Mouse (Mus musculus): ENCODE data around the gene Mgmt. TPM values are rescaled to one million over a fixed set of nuclear protein-coding genes. Genes with fewer than 3 reads are reported as not detected.

Gene Mgmt
- polyA plus RNA-seq, 1 experiment from 2014 or later: 3.0 TPM

DNA sequence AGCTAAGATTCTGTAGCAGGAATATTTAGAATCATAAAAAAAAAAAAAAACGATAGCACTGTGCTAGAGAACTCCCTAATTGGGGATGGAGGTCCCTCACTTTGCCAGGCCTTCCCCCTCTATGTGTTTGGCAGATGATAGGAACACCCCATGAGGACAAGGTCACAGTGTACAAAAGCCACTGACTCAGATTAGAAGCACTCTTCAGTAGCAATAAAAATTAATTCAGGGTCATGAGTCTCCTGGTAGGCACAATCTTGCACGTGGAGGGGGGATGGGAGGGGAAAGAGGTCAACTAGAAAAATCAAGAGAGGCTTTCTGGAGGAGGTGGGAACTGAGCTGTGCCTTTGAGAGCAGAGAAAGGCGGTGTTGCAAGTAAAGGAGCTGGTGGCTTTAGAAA, 247.0 kb downstream of the Mgmt start:
- Histone ChIP-seq H3K27me3 (ENCODE audit: control insufficient read depth, insufficient read depth, low read length) (no peaks in the 10 kb centered on the region), H3K9me3 (ENCODE audit: control insufficient read depth, low read length) (no peaks in the 10 kb centered on the region), H3K36me3 (ENCODE audit: control insufficient read depth, insufficient read depth, low read length) (no peaks in the 10 kb centered on the region), H3K9ac (ENCODE audit: low read length) (no peak overlapping the region), H3K4me1 (ENCODE audit: control insufficient read depth, insufficient read depth, low read length) (no peaks in the 10 kb centered on the region; the same call in 1 of the 2 replicates), H3K4me2 (no peak overlapping the region), H3K4me3 (ENCODE audit: low read depth, low read length) (no peak overlapping the region), H3K27ac (ENCODE audit: low read depth, low read length) (no peak overlapping the region)
- DNase-seq (ENCODE audit: low spot score, missing footprints) (no peak), ATAC-seq (ENCODE audit: low FRiP score) (no peak)
- 45% methylated on average over 3 of the region's 3 CpGs for WGBS

DNA sequence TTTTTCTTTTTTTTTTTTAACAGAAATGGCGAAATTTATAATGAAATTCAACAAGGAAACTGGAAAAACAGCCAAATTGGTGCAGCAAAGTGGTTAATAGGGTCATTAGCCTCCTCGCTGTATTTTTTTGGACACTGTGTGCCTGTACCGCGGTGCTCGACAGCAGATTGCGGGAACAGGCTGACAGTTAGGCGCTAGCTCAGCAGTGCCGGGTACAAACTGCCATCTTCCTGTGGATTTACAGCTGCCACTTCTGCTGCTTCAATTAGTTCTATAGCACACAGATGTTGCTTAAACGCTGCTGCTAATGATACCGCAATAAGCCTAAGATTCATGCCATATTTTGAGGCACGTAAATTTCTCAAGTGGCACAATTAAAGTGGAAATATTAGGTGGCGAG, 252.7 kb downstream of the Mgmt start:
- DNase-seq (ENCODE audit: low spot score, missing footprints): no peak
- no peak overlapping the region for H3K4me3 ChIP-seq (ENCODE audit: low read depth, low read length)
- H3K9ac ChIP-seq (ENCODE audit: low read length): no peak overlapping the region
- no peak overlapping the region for H3K4me2 ChIP-seq
- H3K36me3 ChIP-seq (ENCODE audit: control insufficient read depth, insufficient read depth, low read length): no peaks in the 10 kb centered on the region
- H3K4me1 ChIP-seq (ENCODE audit: control insufficient read depth, insufficient read depth, low read length): no peaks in the 10 kb centered on the region
- H3K27ac ChIP-seq (ENCODE audit: low read depth, low read length): no peak overlapping the region
- no peaks in the 10 kb centered on the region for H3K9me3 ChIP-seq (ENCODE audit: control insufficient read depth, low read length)
- ATAC-seq (ENCODE audit: low FRiP score): no peak
- 89% methylated on average over 12 of the region's 12 CpGs for WGBS
- no peaks in the 10 kb centered on the region for H3K27me3 ChIP-seq (ENCODE audit: control insufficient read depth, insufficient read depth, low read length)

DNA sequence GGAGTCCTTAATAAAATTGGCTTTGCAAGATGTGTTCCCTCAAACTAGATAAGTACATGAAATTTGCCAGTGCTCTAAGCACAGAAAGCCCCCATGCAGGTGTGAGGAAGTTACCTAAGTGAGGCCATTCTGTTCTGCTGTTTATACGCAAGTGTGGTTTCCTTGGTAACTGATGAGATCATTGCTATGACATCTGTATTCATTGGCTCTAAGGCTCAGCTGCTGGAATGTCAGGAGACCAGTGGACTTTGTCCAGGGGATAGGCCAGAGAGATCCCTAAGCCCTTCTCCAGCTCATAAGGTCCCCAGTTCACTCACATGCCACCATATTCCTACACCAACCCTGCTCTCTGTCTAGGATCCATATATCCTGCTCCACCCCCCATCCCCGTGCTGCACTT, 257.4 kb downstream of the Mgmt start:
- ATAC-seq (ENCODE audit: low FRiP score) (no peak), DNase-seq (ENCODE audit: low spot score, missing footprints) (no peak)
- Histone ChIP-seq H3K9me3 (ENCODE audit: control insufficient read depth, low read length) (no peaks in the 10 kb centered on the region), H3K27me3 (ENCODE audit: control insufficient read depth, insufficient read depth, low read length) (no peaks in the 10 kb centered on the region), H3K4me3 (ENCODE audit: low read depth, low read length) (no peak overlapping the region), H3K4me2 (no peak overlapping the region), H3K4me1 (ENCODE audit: control insufficient read depth, insufficient read depth, low read length) (no peaks in the 10 kb centered on the region), H3K36me3 (ENCODE audit: control insufficient read depth, insufficient read depth, low read length) (no peaks in the 10 kb centered on the region), H3K9ac (ENCODE audit: low read length) (no peak overlapping the region), H3K27ac (ENCODE audit: low read depth, low read length) (no peak overlapping the region)
- WGBS: 86% methylated on average over 2 of the region's 2 CpGs

DNA sequence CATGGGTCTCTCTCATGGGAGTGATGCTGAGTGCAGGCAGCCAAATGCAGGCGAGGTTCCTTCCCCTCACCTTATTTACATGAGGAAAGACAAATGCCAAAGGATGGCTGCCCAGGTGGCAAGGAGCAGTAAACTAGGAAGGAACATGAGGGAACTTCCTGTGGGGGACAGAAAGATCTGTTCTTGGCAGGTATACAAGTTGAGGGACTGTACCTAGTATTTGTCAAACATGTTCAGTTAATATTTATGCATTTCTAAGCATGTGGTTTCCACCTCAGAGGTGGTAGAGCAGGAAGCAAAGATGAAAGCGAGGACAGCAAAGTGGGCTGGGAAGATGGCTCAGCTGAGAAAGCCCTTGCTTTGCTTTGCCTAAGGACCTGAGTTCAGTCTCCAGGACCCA, 260.2 kb downstream of the Mgmt start:
- H3K4me1 ChIP-seq (ENCODE audit: control insufficient read depth, insufficient read depth, low read length): no peaks in the 10 kb centered on the region
- H3K9ac ChIP-seq (ENCODE audit: low read length): no peak overlapping the region
- no peak for ATAC-seq (ENCODE audit: low FRiP score)
- no peak for DNase-seq (ENCODE audit: low spot score, missing footprints)
- no peak overlapping the region for H3K27ac ChIP-seq (ENCODE audit: low read depth, low read length)
- no peaks in the 10 kb centered on the region for H3K36me3 ChIP-seq (ENCODE audit: control insufficient read depth, insufficient read depth, low read length)
- H3K4me2 ChIP-seq: no peak overlapping the region
- 73% methylated on average over 2 of the region's 2 CpGs for WGBS
- no peaks in the 10 kb centered on the region for H3K9me3 ChIP-seq (ENCODE audit: control insufficient read depth, low read length)
- no peak overlapping the region for H3K4me3 ChIP-seq (ENCODE audit: low read depth, low read length)
- no peaks in the 10 kb centered on the region for H3K27me3 ChIP-seq (ENCODE audit: control insufficient read depth, insufficient read depth, low read length)

DNA sequence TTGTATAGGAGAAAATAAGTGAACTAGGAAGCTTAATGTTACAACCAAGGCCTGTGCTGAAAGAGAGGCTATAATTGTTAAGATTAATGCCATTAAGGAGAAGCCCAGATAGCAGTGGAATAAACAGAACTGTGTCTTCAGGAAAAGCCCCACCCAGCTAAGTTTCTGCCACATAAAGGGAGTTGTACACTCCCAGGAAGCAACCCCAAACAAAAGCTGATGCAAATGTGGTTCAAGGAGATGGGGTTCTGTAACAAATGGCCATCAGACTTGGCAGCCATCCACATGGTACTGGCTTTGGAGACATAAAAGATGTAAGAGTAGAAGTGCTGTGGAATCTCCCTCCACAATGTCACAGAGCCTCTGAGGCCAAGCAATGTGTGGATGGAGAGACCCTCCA, 264.7 kb downstream of the Mgmt start:
- Histone ChIP-seq H3K4me2 (no peak overlapping the region), H3K27me3 (ENCODE audit: control insufficient read depth, insufficient read depth, low read length) (no peaks in the 10 kb centered on the region), H3K4me1 (ENCODE audit: control insufficient read depth, insufficient read depth, low read length) (no peaks in the 10 kb centered on the region), H3K36me3 (ENCODE audit: control insufficient read depth, insufficient read depth, low read length) (no peaks in the 10 kb centered on the region), H3K9ac (ENCODE audit: low read length) (no peak overlapping the region), H3K4me3 (ENCODE audit: low read depth, low read length) (no peak overlapping the region), H3K9me3 (ENCODE audit: control insufficient read depth, low read length) (no peaks in the 10 kb centered on the region), H3K27ac (ENCODE audit: low read depth, low read length) (no peak overlapping the region)
- ATAC-seq (ENCODE audit: low FRiP score): no peak
- no peak for DNase-seq (ENCODE audit: low spot score, missing footprints)

DNA sequence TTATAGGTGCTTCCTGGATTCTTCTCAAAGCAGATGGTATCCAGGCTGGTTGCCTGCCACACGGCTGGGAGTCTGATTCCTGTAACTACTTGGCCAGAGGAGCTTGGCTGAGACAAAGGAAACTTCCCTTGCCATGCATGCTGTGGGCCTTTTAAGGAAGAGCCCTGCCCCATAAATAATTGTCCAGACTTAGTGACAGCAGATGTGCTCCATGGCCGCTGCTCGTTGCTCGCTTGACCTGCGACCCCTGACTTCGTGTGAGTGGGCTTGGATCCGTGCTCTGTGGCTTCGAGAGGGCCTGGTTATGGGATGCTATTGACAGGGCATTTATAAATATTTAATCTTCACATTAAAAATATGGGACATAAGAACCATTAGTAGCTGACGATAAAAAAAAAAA, 277.9 kb downstream of the Mgmt start:
- H3K9me3 ChIP-seq (ENCODE audit: control insufficient read depth, low read length): no peaks in the 10 kb centered on the region; the same call in 1 of the 2 replicates
- DNase-seq (ENCODE audit: low spot score, missing footprints) (no peak), ATAC-seq (ENCODE audit: low FRiP score) (no peak)
- no peaks in the 10 kb centered on the region for H3K27me3 ChIP-seq (ENCODE audit: control insufficient read depth, insufficient read depth, low read length)
- H3K4me3 ChIP-seq (ENCODE audit: low read depth, low read length): no peak overlapping the region
- no peak overlapping the region for H3K9ac ChIP-seq (ENCODE audit: low read length)
- no peaks in the 10 kb centered on the region for H3K36me3 ChIP-seq (ENCODE audit: control insufficient read depth, insufficient read depth, low read length)
- WGBS: 51% methylated on average over 9 of the region's 9 CpGs
- H3K4me2 ChIP-seq: no peak overlapping the region
- no peak overlapping the region for H3K27ac ChIP-seq (ENCODE audit: low read depth, low read length)
- H3K4me1 ChIP-seq (ENCODE audit: control insufficient read depth, insufficient read depth, low read length): 0 out of 2 replicates have a peak, but pooled peaks cover 5% of the 10 kb centered on the region

Data from midbrain, embryonic 11.5 days (tissue).